Mouse (Mus musculus) MEL (cell line): ENCODE results near the gene 1700016C15Rik. TPM values are rescaled to one million over a fixed set of nuclear protein-coding genes. Genes with fewer than 3 reads are reported as not detected.

Experiments
- DNase-seq: peaks from one replicate; pipeline ENCODE4 v3.0.0; 2011; ENCODE audit warnings: low read depth, low spot score
- H3K27ac ChIP-seq: 2 replicates; pipeline ENCODE4 v1.5.1; 2012; ENCODE audit warnings: low read depth, mild to moderate bottlenecking, control low read depth, low read length, moderate library complexity; ENCODE audit not compliant: control insufficient read depth
- H3K27me3 ChIP-seq, 2 experiments: fragments of 150-350 bp in 1 of 2; sonication (generic) in 1 of 2; 2 replicates each; pipeline ENCODE4 v1.6.1; 2012; ENCODE audit warnings: low read length in 2 of 2, mild to moderate bottlenecking in 2 of 2, improper control_type of control experiment in 1 of 2, moderate library complexity in 1 of 2; ENCODE audit not compliant: insufficient read depth in 2 of 2, control insufficient read depth in 1 of 2
- H3K36me3 ChIP-seq, 2 experiments: 2 replicates each; pipeline ENCODE4 v1.6.1; 2012 to 2014; ENCODE audit warnings: low read length in 2 of 2, improper control_type of control experiment in 1 of 2, inconsistent platforms in 1 of 2, mild to moderate bottlenecking in 1 of 2; ENCODE audit not compliant: insufficient read depth in 2 of 2, control insufficient read depth in 1 of 2
- H3K4me1 ChIP-seq, 2 experiments: fragments of 150-350 bp in 1 of 2; sonication (generic) in 1 of 2; 2 replicates each; pipeline ENCODE4 v1.6.1; 2012; ENCODE audit warnings: low read length in 2 of 2, improper control_type of control experiment in 1 of 2, mild to moderate bottlenecking in 1 of 2; ENCODE audit not compliant: insufficient read depth in 2 of 2, control insufficient read depth in 1 of 2
- H3K4me3 ChIP-seq, 2 experiments: fragments of 150-350 bp in 1 of 2; sonication (generic) in 1 of 2; 2 replicates each; pipeline ENCODE4 v1.5.1; 2012; ENCODE audit warnings: low read depth in 2 of 2, low read length in 2 of 2, mild to moderate bottlenecking in 2 of 2, moderate library complexity in 2 of 2, control low read depth in 1 of 2, improper control_type of control experiment in 1 of 2; ENCODE audit not compliant: control insufficient read depth in 1 of 2, insufficient read depth in 1 of 2
- H3K79me2 ChIP-seq: 2 replicates; pipeline ENCODE4 v1.6.1; 2012; ENCODE audit warnings: mild to moderate bottlenecking, low read length, moderate library complexity; ENCODE audit not compliant: control insufficient read depth, poor library complexity, insufficient read depth
- H3K9ac ChIP-seq: 2 replicates; pipeline ENCODE4 v1.6.1; 2012; ENCODE audit warnings: low read depth, mild to moderate bottlenecking, control low read depth, low read length, moderate library complexity; ENCODE audit not compliant: control insufficient read depth, poor library complexity, severe bottlenecking
- H3K9me3 ChIP-seq: fragments of 150-350 bp; sonication (generic); replicated peaks from 2 replicates; pipeline ENCODE4 v1.6.1; 2012; ENCODE audit warnings: mild to moderate bottlenecking, low read length, improper control_type of control experiment, moderate library complexity; ENCODE audit not compliant: insufficient read depth
- BHLHE40 ChIP-seq: IDR thresholded peaks from 2 replicates; pipeline ENCODE4 v1.6.1; 2012; ENCODE audit warnings: low read depth, mild to moderate bottlenecking, inconsistent platforms, low read length, improper control_type of control experiment, borderline replicate concordance
- CHD2 ChIP-seq: IDR thresholded peaks from 2 replicates; pipeline ENCODE4 v1.6.1; 2011; ENCODE audit warnings: low read length, improper control_type of control experiment
- CTCF ChIP-seq, 3 experiments: IDR thresholded peaks in 2 of 3; conservative IDR thresholded peaks in 1 of 3; 2 replicates each; pipeline ENCODE4 v1.5.1; 2011 to 2012; ENCODE audit warnings: low read length in 3 of 3, low read depth in 2 of 3, mild to moderate bottlenecking in 2 of 3, improper control_type of control experiment in 1 of 3, inconsistent platforms in 1 of 3, mixed read lengths in 1 of 3, moderate library complexity in 1 of 3; ENCODE audit not compliant: control insufficient read depth in 1 of 3, insufficient read depth in 1 of 3, poor library complexity in 1 of 3, severe bottlenecking in 1 of 3
- E2F4 ChIP-seq: IDR thresholded peaks from 2 replicates; pipeline ENCODE4 v1.6.1; 2011; ENCODE audit warnings: low read depth, low read length, improper control_type of control experiment, borderline replicate concordance
- ELF1 ChIP-seq: IDR thresholded peaks from 2 replicates; pipeline ENCODE4 v1.6.1; 2014; ENCODE audit warnings: low read depth, mild to moderate bottlenecking, inconsistent platforms, low read length, improper control_type of control experiment, moderate library complexity
- ETS1 ChIP-seq: IDR thresholded peaks from 2 replicates; pipeline ENCODE4 v1.6.1; 2012; ENCODE audit warnings: low read depth, mild to moderate bottlenecking, inconsistent platforms, low read length, improper control_type of control experiment, moderate library complexity
- GABPA ChIP-seq: IDR thresholded peaks from 2 replicates; pipeline ENCODE4 v1.6.1; 2012; ENCODE audit warnings: low read depth, mild to moderate bottlenecking, inconsistent platforms, low read length, improper control_type of control experiment, moderate library complexity
- GATA1 ChIP-seq: IDR thresholded peaks from 2 replicates; pipeline ENCODE4 v1.6.1; 2011; ENCODE audit warnings: low read depth, low read length, improper control_type of control experiment
- JUND ChIP-seq: IDR thresholded peaks from 2 replicates; pipeline ENCODE4 v1.6.1; 2011; ENCODE audit warnings: low read depth, mild to moderate bottlenecking, improper control_type of control experiment, low read length
- KAT2A ChIP-seq: conservative IDR thresholded peaks from 2 replicates; pipeline ENCODE4 v1.6.1; 2012; ENCODE audit warnings: low read depth, low read length, improper control_type of control experiment, inconsistent platforms
- MAX ChIP-seq: IDR thresholded peaks from 2 replicates; pipeline ENCODE4 v1.6.1; 2011; ENCODE audit warnings: low read length, improper control_type of control experiment
- MAZ ChIP-seq: IDR thresholded peaks from 2 replicates; pipeline ENCODE4 v1.6.1; 2012; ENCODE audit warnings: low read depth, mild to moderate bottlenecking, inconsistent platforms, low read length, improper control_type of control experiment
- MXI1 ChIP-seq: IDR thresholded peaks from 2 replicates; pipeline ENCODE4 v1.6.1; 2011; ENCODE audit warnings: mild to moderate bottlenecking, low read depth, low read length, improper control_type of control experiment
- MYB ChIP-seq: IDR thresholded peaks from 2 replicates; pipeline ENCODE4 v1.6.1; 2011; ENCODE audit warnings: mild to moderate bottlenecking, low read depth, low read length, improper control_type of control experiment
- NELFE ChIP-seq: IDR thresholded peaks from 2 replicates; pipeline ENCODE4 v1.6.1; 2011; ENCODE audit warnings: low read depth, low read length, improper control_type of control experiment
- NRF1 ChIP-seq: IDR thresholded peaks from 2 replicates; pipeline ENCODE4 v1.6.1; 2014; ENCODE audit warnings: low read depth, mild to moderate bottlenecking, inconsistent platforms, low read length, improper control_type of control experiment, moderate library complexity; ENCODE audit not compliant: poor library complexity, insufficient read depth, severe bottlenecking
- POLR2AphosphoS2 ChIP-seq: IDR thresholded peaks from 2 replicates; pipeline ENCODE4 v1.6.1; 2011; ENCODE audit warnings: low read length, improper control_type of control experiment
- POLR2AphosphoS5 ChIP-seq: IDR thresholded peaks from 2 replicates; pipeline ENCODE4 v1.6.1; 2012; ENCODE audit warnings: low read depth, borderline replicate concordance, mild to moderate bottlenecking, inconsistent platforms, low read length, moderate library complexity, mixed read lengths
- RAD21 ChIP-seq: IDR thresholded peaks from 2 replicates; pipeline ENCODE4 v1.6.1; 2011; ENCODE audit warnings: mild to moderate bottlenecking, low read depth, low read length, improper control_type of control experiment
- SMC3 ChIP-seq: IDR thresholded peaks from 2 replicates; pipeline ENCODE4 v1.6.1; 2011; ENCODE audit warnings: low read depth, low read length, improper control_type of control experiment
- TAL1 ChIP-seq: IDR thresholded peaks from 2 replicates; pipeline ENCODE4 v1.6.1; 2012; ENCODE audit warnings: mild to moderate bottlenecking, inconsistent platforms, low read length, moderate library complexity, mixed read lengths
- TCF12 ChIP-seq: IDR thresholded peaks from 2 replicates; pipeline ENCODE4 v1.6.1; 2014; ENCODE audit warnings: low read depth, mild to moderate bottlenecking, inconsistent platforms, low read length, improper control_type of control experiment, moderate library complexity
- UBTF ChIP-seq: IDR thresholded peaks from 2 replicates; pipeline ENCODE4 v1.6.1; 2012; ENCODE audit warnings: low read depth, mild to moderate bottlenecking, inconsistent platforms, low read length, improper control_type of control experiment, moderate library complexity, borderline replicate concordance; ENCODE audit not compliant: insufficient read depth
- ZC3H11A ChIP-seq: IDR thresholded peaks from 2 replicates; pipeline ENCODE4 v1.6.1; 2012; ENCODE audit warnings: low read depth, mild to moderate bottlenecking, inconsistent platforms, low read length, improper control_type of control experiment
- ZMIZ1 ChIP-seq: IDR thresholded peaks from 2 replicates; pipeline ENCODE4 v1.6.1; 2012; ENCODE audit warnings: low read depth, mild to moderate bottlenecking, inconsistent platforms, low read length, improper control_type of control experiment, moderate library complexity
- ZNF384 ChIP-seq: IDR thresholded peaks from 2 replicates; pipeline ENCODE4 v1.6.1; 2012; ENCODE audit warnings: low read depth, mild to moderate bottlenecking, inconsistent platforms, low read length, improper control_type of control experiment
- polyA plus RNA-seq, 2 experiments: library from polyadenylated mRNA; stranded (reverse) in 1 of 2; unstranded in 1 of 2; fragments of >175 nt in 1 of 2; fragments of >200 nt in 1 of 2; gene quantifications; 2 replicates each; pipeline versions ENCODE4 v1.2.1 to v1.2.4; 2012; ENCODE audit warnings: low replicate concordance in 2 of 2, low read depth in 1 of 2; ENCODE audit not compliant: insufficient read length in 2 of 2, insufficient read depth in 1 of 2, missing spikeins in 1 of 2
- total RNA-seq: library from RNA; depleted of rRNA; stranded (reverse); fragments of 300-350 nt; gene quantifications from 2 replicates; pipeline ENCODE4 v1.2.3, GENCODE M21; 2012

1700016C15Rik gene
- total and polyA plus RNA-seq, 3 experiments: not detected

DNA sequence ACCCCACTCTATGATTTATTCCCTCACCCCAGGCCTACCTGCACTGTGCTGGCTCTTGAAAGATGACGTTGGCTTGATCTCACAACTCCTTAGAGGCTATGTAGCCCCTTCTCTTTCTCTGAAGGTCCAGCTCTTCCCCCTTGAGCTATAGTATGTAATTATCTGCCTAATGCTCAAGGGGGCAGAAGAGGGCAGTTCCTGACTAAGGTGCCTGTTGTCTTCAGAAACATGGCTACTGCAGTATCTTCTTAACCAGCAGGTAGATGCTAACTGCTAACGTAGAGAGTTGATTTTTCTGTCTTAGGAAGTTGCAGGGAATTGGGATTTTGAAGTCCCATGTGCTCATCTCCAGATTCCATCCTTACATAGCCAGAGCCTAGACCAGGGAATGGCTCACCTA, 24.4 kb upstream of the 1700016C15Rik start:
- H3K9me3 ChIP-seq: no peaks in the 10 kb centered on the region
- no peak overlapping the region for H3K27ac ChIP-seq
- no peak overlapping the region for H3K4me3 ChIP-seq
- TF ChIP-seq UBTF: no peak
- no peak for TF ChIP-seq GABPA
- peak; percentile 67 for TF ChIP-seq RAD21
- TF ChIP-seq TCF12: no peak
- TF ChIP-seq MAZ: no peak
- TF ChIP-seq CHD2: no peak
- no peak for TF ChIP-seq TAL1
- TF ChIP-seq CTCF (IDR thresholded peaks at IDR 0.05 in 2 of 3, conservative IDR thresholded peaks at IDR 0.05 in 1 of 3; ENCODE audit: control insufficient read depth in 1 of 3, insufficient read depth in 1 of 3, low read depth in 2 of 3, low read length in 3 of 3, poor library complexity in 1 of 3, severe bottlenecking in 1 of 3): peak; percentile 45 to 77 (median 67)
- no peak for TF ChIP-seq BHLHE40
- TF ChIP-seq ZNF384: no peak
- TF ChIP-seq ZMIZ1: no peak
- TF ChIP-seq MXI1: no peak
- TF ChIP-seq ZC3H11A: no peak
- TF ChIP-seq ETS1: no peak
- no peak for TF ChIP-seq MYB
- no peak for TF ChIP-seq KAT2A
- TF ChIP-seq SMC3: no peak; the same call in none of the 2 replicates
- no peak overlapping the region for H3K9ac ChIP-seq
- peaks cover 0 to 6% of the 10 kb centered on the region in 2 experiments; a peak in 2 of 4 replicates for H3K36me3 ChIP-seq
- H3K4me1 ChIP-seq: peaks cover 0 to 9% of the 10 kb centered on the region in 2 experiments; a peak in 1 of 4 replicates
- no peaks in the 10 kb centered on the region for H3K27me3 ChIP-seq
- H3K79me2 ChIP-seq: no peaks in the 10 kb centered on the region
- peak; percentile 67 for DNase-seq

DNA sequence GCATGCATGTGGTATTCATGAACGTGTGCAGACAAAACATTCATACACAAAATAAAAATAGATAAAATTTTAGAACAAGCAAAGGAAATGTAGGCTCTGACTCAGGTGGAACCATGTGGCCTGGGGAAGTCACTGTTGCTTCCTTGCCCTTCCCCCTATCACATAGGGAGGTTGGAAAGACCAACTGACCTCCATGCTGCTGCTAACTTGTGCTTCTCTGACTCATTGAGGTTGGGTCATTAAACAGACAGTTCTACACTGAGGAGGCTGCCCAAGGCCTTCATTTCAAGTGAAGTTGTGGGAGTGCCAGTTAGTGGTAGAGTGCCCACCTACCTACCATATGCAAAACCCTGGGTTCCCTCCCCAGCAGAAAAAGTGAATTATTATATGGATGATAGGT, 22.0 kb upstream of the 1700016C15Rik start:
- Histone ChIP-seq H3K4me3 (no peak overlapping the region), H3K9me3 (no peaks in the 10 kb centered on the region), H3K36me3 (peaks cover 0 to 22% of the 10 kb centered on the region in 2 experiments; a peak in 2 of 4 replicates), H3K27me3 (no peaks in the 10 kb centered on the region), H3K4me1 (peaks cover 0 to 14% of the 10 kb centered on the region in 2 experiments; a peak in 2 of 4 replicates), H3K27ac (no peak overlapping the region), H3K79me2 (no peaks in the 10 kb centered on the region), H3K9ac (no peak overlapping the region)
- no peak for DNase-seq
- TF ChIP-seq NELFE (no peak), GATA1 (no peak), E2F4 (no peak), TAL1 (no peak), GABPA (no peak), MAX (no peak), JUND (no peak), SMC3 (no peak), POLR2AphosphoS2 (no peak), ELF1 (no peak), MAZ (no peak), KAT2A (no peak), ETS1 (no peak), POLR2AphosphoS5 (no peak), NRF1 (no peak)
